Mouse (Mus musculus) hindbrain, embryonic 14.5 days (tissue): ENCODE measurements around the gene Aif1. TPM values are rescaled to one million over a fixed set of nuclear protein-coding genes. Genes with fewer than 3 reads are reported as not detected.
"Not testable (repeated sequence)": the region's sequence is repeated elsewhere in the genome, so short reads cannot be mapped to it uniquely, and the experiment has no call there.

ENCODE experiments used
- ATAC-seq: fragments of 200-750 bp; cut with Nextera tagmentation; 2 replicates; pipeline ENCODE4 v1.8.0; 2017; ENCODE audit warnings: moderate number of reproducible peaks, mild to moderate bottlenecking, moderate TSS enrichment, moderate library complexity; ENCODE audit not compliant: low FRiP score
- DNase-seq: peaks from one replicate; pipeline ENCODE4 v3.0.0-alpha.2; 2015; ENCODE audit warnings: low spot score
- H3K27ac ChIP-seq: fragments of 300-500 bp; sonication (generic); 2 replicates; pipeline ENCODE4 v1.5.1; 2014; ENCODE audit warnings: mild to moderate bottlenecking, moderate library complexity
- H3K27me3 ChIP-seq: fragments of 300-500 bp; sonication (generic); 2 replicates; pipeline ENCODE4 v1.6.1; 2014; ENCODE audit warnings: mild to moderate bottlenecking, low read length, mixed read lengths; ENCODE audit not compliant: control insufficient read depth, insufficient read depth
- H3K36me3 ChIP-seq: fragments of 300-500 bp; sonication (generic); replicated peaks from 2 replicates; pipeline ENCODE4 v1.6.1; 2014; ENCODE audit not compliant: control insufficient read depth, insufficient read depth
- H3K4me1 ChIP-seq: fragments of 300-500 bp; sonication (generic); replicated peaks from 2 replicates; pipeline ENCODE4 v1.6.1; 2014; ENCODE audit warnings: antibody characterized with exemption, low read length, mixed read lengths; ENCODE audit not compliant: control insufficient read depth, insufficient read depth
- H3K4me2 ChIP-seq: fragments of 300-500 bp; sonication (generic); replicated peaks from 2 replicates; pipeline ENCODE4 v1.6.1; 2014; ENCODE audit warnings: mild to moderate bottlenecking, moderate library complexity
- H3K4me3 ChIP-seq: fragments of 300-500 bp; sonication (generic); replicated peaks from 2 replicates; pipeline ENCODE4 v1.5.1; 2014; ENCODE audit warnings: mild to moderate bottlenecking, low read length
- H3K9ac ChIP-seq: fragments of 300-500 bp; sonication (generic); 2 replicates; pipeline ENCODE4 v1.6.1; 2014
- H3K9me3 ChIP-seq: fragments of 300-500 bp; sonication (generic); 2 replicates; pipeline ENCODE4 v1.6.1; 2016; ENCODE audit warnings: low read length; ENCODE audit not compliant: control insufficient read depth
- WGBS: fragments of 180-500 bp; shearing (Covaris S2); extraction: QIAGEN DNeasy Blood & Tissue Kit; methylation state at CpG from one replicate; pipeline ENCODE4 v1.1.7; 2014; 5-methylcytosine and 5-hydroxymethylcytosine counted together
- polyA plus RNA-seq: library from polyadenylated mRNA; unstranded; fragments of >200 nt; fragmentation: Nextera tagmentation; extraction: Ambion mirVana; gene quantifications from 2 replicates; pipeline ENCODE4 v1.2.1, GENCODE M21; 2014

The Aif1 gene
- polyA plus RNA-seq, 1 experiment from 2014 or later, result 8.7 TPM

DNA sequence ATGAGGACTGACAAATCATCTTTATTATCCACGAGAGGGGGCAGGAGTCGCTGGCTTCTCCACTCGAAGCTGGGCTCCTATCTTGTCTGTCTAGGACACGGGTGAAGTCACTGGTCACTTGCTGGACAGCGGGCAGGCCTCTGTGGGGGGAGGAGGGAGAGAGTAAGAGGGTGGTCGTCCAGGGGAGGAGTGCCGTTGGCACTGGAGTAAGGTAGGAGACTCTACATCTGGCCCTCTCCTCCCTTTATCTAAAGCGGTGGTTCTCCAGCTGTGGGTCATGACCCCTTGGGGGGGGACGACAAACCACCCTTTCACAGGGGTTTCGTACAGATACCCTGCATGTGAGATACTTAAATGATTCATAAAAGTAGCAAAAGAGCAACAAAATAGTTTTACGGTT, 46.9 kb downstream of the Aif1 start:
- no peak overlapping the region for H3K9ac ChIP-seq
- H3K9me3 ChIP-seq, result no peaks in the 10 kb centered on the region
- ATAC-seq, result no peak
- H3K36me3 ChIP-seq, result peaks cover 30% of the 10 kb centered on the region
- H3K27ac ChIP-seq, result no peak overlapping the region
- no peak overlapping the region for H3K4me2 ChIP-seq
- H3K4me3 ChIP-seq, result no peak overlapping the region
- 73% methylated on average over 11 of the region's 11 CpGs for WGBS
- no peaks in the 10 kb centered on the region for H3K27me3 ChIP-seq
- no peak for DNase-seq
- H3K4me1 ChIP-seq, result peaks cover 9% of the 10 kb centered on the region

DNA sequence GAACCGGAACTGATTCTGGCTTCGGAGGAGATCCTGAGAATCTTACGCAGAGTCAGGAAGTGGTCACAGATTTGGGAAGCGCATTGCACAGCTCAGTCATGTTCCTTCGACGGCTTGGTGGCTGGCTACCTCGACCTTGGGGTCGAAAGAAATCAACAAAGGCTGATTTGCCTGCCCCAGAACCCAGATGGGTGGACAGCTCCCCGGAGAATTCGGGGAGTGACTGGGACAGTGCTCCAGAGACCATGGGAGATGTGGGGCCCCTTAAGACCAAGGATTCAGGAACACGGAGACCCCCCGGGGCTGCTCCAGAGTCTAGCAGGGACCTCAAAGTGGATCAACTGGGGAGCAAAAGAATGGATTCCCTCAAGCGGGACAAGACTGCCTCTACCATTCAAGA, 48.9 kb downstream of the Aif1 start:
- H3K27me3 ChIP-seq, result no peaks in the 10 kb centered on the region
- H3K27ac ChIP-seq, result no peak overlapping the region
- WGBS, result 70% methylated on average over 13 of the region's 13 CpGs
- H3K9me3 ChIP-seq, result no peaks in the 10 kb centered on the region
- DNase-seq (no peak), ATAC-seq (no peak)
- H3K4me1 ChIP-seq, result peaks cover 15% of the 10 kb centered on the region
- peaks cover 39% of the 10 kb centered on the region for H3K36me3 ChIP-seq
- H3K4me2 ChIP-seq, result peak overlapping the region; percentile 53
- H3K9ac ChIP-seq, result peak overlapping the region; percentile 80
- H3K4me3 ChIP-seq, result peak overlapping the region; percentile 54

DNA sequence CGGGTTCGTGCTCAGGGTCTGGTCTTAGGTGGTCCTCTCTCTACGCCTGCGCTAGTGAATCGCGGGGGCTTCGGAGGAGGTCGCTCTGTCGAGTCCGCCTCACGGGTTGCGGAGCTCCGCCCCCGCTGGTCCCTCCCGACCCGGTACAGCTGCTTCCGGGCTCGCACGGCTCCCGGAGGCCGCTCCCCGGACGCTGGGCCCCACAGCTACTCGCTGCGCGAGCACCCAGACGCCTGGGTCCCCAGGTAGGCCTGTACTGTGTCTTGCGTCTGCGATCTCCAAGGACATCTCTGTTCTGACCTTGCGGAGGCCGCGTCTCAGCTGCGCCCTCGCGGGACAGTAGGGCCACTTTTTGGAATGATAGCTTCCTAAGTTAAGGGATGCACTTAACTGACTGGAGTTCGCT, 49.7 kb downstream of the Aif1 start, which contains the start of gene D17H6S53E:
TSS of gene D17H6S53E (plus strand) at position 168 of the 406 bp plus-strand sequence.
- under 1% methylated on average over 36 of the region's 36 CpGs for WGBS
- Histone ChIP-seq H3K4me2 (peak within 1 kb of the TSS; percentile 53), H3K27ac (peak within 1 kb of the TSS; percentile 71), H3K36me3 (peaks cover 39% of the 10 kb centered on the region), H3K4me1 (peaks cover 15% of the 10 kb centered on the region), H3K9me3 (no peaks in the 10 kb centered on the region), H3K27me3 (no peaks in the 10 kb centered on the region), H3K9ac (peak within 1 kb of the TSS; percentile 80), H3K4me3 (peak within 1 kb of the TSS; percentile 54)
- peak; percentile 70 for DNase-seq
- ATAC-seq, result peak; percentile 48

DNA sequence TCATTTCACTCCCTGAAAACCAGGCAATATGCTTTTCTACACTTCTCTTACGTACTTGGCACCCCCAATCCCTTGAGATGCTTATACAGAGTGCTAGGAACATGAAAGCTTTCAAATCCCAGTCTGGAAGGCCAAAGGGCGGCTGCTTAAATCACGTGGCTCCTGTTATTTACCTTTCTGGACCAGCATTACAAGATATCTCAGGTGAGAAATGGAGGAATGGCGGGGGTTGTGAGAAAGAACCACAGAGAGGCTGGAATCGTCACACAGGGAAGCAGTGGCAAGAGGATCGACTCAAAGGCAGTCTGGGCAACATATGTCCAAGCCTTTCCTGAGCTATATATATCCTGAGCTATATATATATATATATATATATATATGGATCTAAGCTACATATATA, 50.3 kb downstream of the Aif1 start:
- H3K27ac ChIP-seq, result peak overlapping the region; percentile 71; the same call in 1 of the 2 replicates

DNA sequence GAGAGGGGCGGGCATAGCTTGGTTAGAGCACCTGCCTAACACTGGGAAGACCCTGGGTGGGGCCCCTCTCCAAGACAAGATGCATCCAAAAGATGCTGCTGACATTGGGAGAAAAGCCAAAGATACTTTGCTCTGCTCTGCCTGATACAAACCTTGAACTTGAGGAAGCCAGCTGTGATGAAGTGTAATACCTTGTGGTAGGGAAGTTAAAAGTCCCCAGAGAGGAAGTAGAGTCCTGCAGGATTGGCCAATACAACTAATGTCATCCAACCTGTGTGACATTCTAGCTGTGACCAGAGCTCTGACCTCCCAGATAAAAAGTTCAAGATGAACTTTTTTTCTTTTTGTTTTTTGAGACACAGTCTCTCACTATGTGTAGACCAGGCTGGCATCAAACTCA, 50.8 kb downstream of the Aif1 start:
- H3K4me2 ChIP-seq, result peak overlapping the region; percentile 53; the same call in 1 of the 2 replicates
- DNase-seq, result no peak
- 100% methylated on average over 1 of the region's 1 CpGs for WGBS
- H3K4me3 ChIP-seq, result no peak overlapping the region
- H3K9me3 ChIP-seq, result no peaks in the 10 kb centered on the region
- H3K4me1 ChIP-seq, result peaks cover 22% of the 10 kb centered on the region
- no peak for ATAC-seq
- H3K36me3 ChIP-seq, result peaks cover 31% of the 10 kb centered on the region
- H3K9ac ChIP-seq, result no peak overlapping the region
- no peaks in the 10 kb centered on the region for H3K27me3 ChIP-seq
- H3K27ac ChIP-seq, result no peak overlapping the region

More for the DNA sequence above, 50.3 kb downstream of the Aif1 start:
- DNase-seq (no peak), ATAC-seq (no peak)
- H3K27me3 ChIP-seq, result no peaks in the 10 kb centered on the region
- H3K4me2 ChIP-seq, result peak overlapping the region; percentile 53
- H3K4me3 ChIP-seq, result peak overlapping the region; percentile 54
- H3K9ac ChIP-seq, result peak overlapping the region; percentile 80
- H3K4me1 ChIP-seq, result peaks cover 17% of the 10 kb centered on the region
- 29% methylated on average over 6 of the region's 6 CpGs for WGBS
- H3K36me3 ChIP-seq, result peaks cover 36% of the 10 kb centered on the region
- H3K9me3 ChIP-seq, result no peaks in the 10 kb centered on the region

DNA sequence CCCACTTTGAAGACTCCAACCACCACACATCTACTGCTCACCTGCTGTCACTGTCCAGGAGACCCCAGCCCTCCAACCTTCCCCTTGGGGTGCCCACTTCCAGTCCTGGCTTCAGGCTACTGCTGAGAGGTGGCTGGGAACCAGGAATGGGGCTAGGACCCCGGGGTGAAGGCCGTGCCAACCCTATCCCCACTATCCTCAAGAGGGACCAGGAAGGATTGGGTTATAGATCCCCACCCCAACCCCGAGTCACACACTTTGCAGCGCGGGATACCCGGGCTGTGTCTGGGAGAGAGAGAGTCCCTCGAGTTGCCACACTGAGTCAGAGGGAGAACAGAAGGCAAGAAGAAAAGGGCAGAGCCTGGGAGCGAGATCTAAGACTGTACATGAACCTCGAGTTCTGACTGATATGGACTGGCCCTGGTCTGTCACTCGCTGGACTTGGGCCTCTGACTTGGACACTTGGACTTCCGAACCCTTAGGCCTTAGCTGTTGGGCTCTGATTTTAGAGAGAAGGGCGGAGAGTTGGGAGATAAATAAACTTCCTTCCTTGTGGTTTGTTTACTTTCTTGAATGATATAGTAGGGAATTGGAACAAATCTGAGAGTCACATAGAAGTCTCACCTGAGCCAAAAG, 51.5 kb downstream of the Aif1 start:
- H3K4me2 ChIP-seq, ATAC-seq, DNase-seq, H3K27ac ChIP-seq, H3K9me3 ChIP-seq, H3K9ac ChIP-seq, H3K4me3 ChIP-seq, H3K27me3 ChIP-seq: not testable (repeated sequence)
- 95% methylated on average over 12 of the region's 12 CpGs for WGBS
- H3K4me1 ChIP-seq, result peaks cover 25% of the 10 kb centered on the region
- peaks cover 30% of the 10 kb centered on the region for H3K36me3 ChIP-seq

DNA sequence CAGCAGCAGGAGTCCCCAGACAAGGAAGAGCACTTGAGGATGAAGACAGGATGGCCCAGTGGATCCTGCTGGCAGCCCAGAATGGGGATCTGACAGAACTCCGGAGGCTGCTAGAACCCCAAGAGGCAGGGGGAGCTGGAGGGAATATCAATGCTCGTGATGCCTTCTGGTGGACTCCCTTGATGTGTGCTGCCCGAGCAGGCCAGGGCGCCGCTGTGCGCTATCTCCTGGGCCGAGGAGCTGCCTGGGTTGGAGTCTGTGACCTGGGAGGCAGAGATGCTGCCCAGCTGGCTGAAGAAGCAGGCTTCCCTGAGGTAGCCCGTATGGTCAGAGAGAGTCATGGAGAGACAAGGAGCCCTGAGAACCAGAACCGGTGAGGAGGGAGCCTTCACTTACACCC, 52.6 kb downstream of the Aif1 start:
- not testable (repeated sequence) for H3K27me3 ChIP-seq, H3K4me3 ChIP-seq, H3K27ac ChIP-seq, DNase-seq, ATAC-seq, H3K4me2 ChIP-seq, H3K9me3 ChIP-seq, H3K9ac ChIP-seq
- peaks cover 34% of the 10 kb centered on the region for H3K36me3 ChIP-seq
- WGBS, result 92% methylated on average over 9 of the region's 9 CpGs
- H3K4me1 ChIP-seq, result peaks cover 25% of the 10 kb centered on the region

DNA sequence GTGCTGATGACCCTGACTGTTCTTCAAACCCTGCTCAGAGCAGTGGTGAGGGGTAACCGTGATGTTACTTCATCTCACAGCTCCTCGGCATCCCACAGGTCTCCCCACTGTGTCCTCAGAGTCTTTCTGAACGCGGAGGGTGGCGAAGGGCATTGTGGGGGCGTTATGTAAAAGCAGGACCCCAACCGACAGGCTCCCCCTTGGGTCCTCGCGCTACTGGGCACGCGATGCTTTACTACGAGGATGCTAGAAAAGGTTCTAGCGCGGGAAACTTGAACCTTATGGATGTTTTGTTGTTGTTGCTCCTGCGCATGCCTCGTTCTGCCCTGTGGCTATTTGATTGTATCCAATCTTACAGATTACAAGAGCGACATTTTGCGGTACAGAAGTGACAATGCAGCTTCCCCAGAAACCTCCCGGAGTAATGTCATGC, 54.0 kb downstream of the Aif1 start, which contains the start of gene Csnk2b:
TSS of gene Csnk2b (minus strand) at position 183 of the 433 bp plus-strand sequence.
- peaks cover 20% of the 10 kb centered on the region for H3K4me1 ChIP-seq
- H3K27ac ChIP-seq, result peak within 1 kb of the TSS; percentile 84
- H3K4me3 ChIP-seq, result peak within 1 kb of the TSS; percentile 94
- H3K9me3 ChIP-seq, result no peaks in the 10 kb centered on the region
- DNase-seq, result peak; percentile 84
- no peaks in the 10 kb centered on the region for H3K27me3 ChIP-seq
- WGBS, result under 1% methylated on average over 19 of the region's 19 CpGs
- H3K4me2 ChIP-seq, result peak within 1 kb of the TSS; percentile 97
- peak within 1 kb of the TSS; percentile 94 for H3K9ac ChIP-seq
- peak; percentile 10; the same call in 1 of the 2 replicates for ATAC-seq
- peaks cover 48% of the 10 kb centered on the region for H3K36me3 ChIP-seq

DNA sequence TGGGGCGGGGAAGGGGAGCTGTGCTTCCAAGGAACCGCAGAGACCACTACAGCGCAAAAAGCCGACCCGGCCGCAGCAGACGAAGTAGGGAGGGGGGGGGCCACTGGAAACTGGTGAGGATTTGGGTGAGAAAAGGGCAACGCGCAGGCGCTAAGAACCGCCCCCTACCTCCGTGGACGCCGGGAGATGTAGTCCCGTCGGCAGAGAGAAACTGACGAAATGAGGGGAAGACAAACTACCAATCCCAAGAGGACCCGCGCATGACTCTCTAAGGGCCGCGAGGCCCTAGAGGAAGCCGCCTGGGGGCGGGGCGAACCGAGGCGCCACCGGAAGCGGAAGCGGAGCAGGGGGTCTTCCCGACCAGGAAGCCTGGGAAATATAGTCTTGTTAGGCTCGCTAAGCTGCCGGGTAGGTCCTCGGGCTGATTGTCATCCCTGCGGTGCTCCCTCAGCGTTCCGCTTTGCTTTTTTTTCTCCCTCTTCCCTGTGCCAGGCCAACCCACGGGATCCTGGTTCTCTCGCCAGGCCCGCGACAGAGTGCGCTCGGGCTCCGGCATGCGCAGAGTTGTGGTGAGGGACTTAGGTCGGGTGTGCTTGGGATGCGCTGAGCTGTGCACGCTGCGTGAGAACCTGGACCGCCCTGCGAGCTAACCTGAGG, 54.6 kb downstream of the Aif1 start, which contains the start of gene Gpank1:
TSS of gene Gpank1 (plus strand) at position 313 of the 657 bp plus-strand sequence.
- WGBS, result under 1% methylated on average over 50 of the region's 50 CpGs
- peak; percentile 96 for ATAC-seq
- peak within 1 kb of the TSS; percentile 97 for H3K4me2 ChIP-seq

More for the DNA sequence above, 54.6 kb downstream of the Aif1 start, which contains the start of gene Gpank1:
- Histone ChIP-seq H3K9ac (peak within 1 kb of the TSS; percentile 94), H3K27ac (peak within 1 kb of the TSS; percentile 84), H3K4me1 (peaks cover 16% of the 10 kb centered on the region), H3K9me3 (no peaks in the 10 kb centered on the region), H3K27me3 (no peaks in the 10 kb centered on the region), H3K36me3 (peaks cover 53% of the 10 kb centered on the region), H3K4me3 (peak within 1 kb of the TSS; percentile 94)
- DNase-seq, result peak; percentile 99
